In genomic region chr14:45155511-45156173, GRCm38 (mm10) we compare ENCODE assay signal across 14 mouse cellular contexts.
A peak's percentile ranks its signal among the peaks of the same experiment; 100 is the strongest.
DNase-seq lines count a peak whose midpoint lies in the region; ATAC-seq and TF ChIP-seq lines count a peak whose summit lies in the region.
"Had no signal": no experiment of that assay in that cellular context is flagged by ENCODE, and none has a peak within 500 bp of the region (broad histone marks: within the 10 kb centered on the region; RNA-seq: fewer than 3 reads in every experiment).

No protein-coding gene starts in this region.

- intact Hi-C loops in heart, postnatal 14 days (cut with DNase I), result no loop called here

- H3K27me3 ChIP-seq in hindbrain, embryonic 13.5 days, result no peaks in the 10 kb centered on the region
- no peaks in the 10 kb centered on the region for H3K27me3 ChIP-seq in hindbrain, embryonic 16.5 days (replicated peaks; ENCODE audit: control insufficient read depth, insufficient read depth, low read length)
- H3K27me3 ChIP-seq in MEL (ENCODE audit: control insufficient read depth in 1 of 2, insufficient read depth in 2 of 2, low read length in 2 of 2), result peaks cover 3 to 8% of the 10 kb centered on the region in 2 experiments; a peak in 2 of 4 replicates
- H3K27me3 ChIP-seq: heart, embryonic 13.5 days; liver, embryonic 13.5 days had no signal

- H3K9ac ChIP-seq in hindbrain, embryonic 13.5 days, result 0 out of 2 replicates have a peak overlapping the region, but pooled peaks have one; percentile 5
- H3K9ac ChIP-seq in hindbrain, embryonic 16.5 days (ENCODE audit: low read depth, low read length), result no peak overlapping the region
- H3K9ac ChIP-seq in MEL (ENCODE audit: control insufficient read depth, low read depth, low read length, poor library complexity, severe bottlenecking), result no peak overlapping the region
- H3K9ac ChIP-seq: heart, embryonic 13.5 days; liver, embryonic 13.5 days had no signal

- TF ChIP-seq EP300 in MEL (IDR thresholded peaks at IDR 0.05; ENCODE audit: low read depth in 1 of 2, low read length in 2 of 2), result peak in 1 of 2 experiments; percentile 10; a peak in 1 of 4 replicates

- no peaks in the 10 kb centered on the region for H3K9me3 ChIP-seq in hindbrain, embryonic 13.5 days
- H3K9me3 ChIP-seq in hindbrain, embryonic 16.5 days (ENCODE audit: control insufficient read depth, low read length), result no peaks in the 10 kb centered on the region
- H3K9me3 ChIP-seq in MEL (replicated peaks; ENCODE audit: insufficient read depth, low read length), result no peaks in the 10 kb centered on the region
- H3K9me3 ChIP-seq: heart, embryonic 13.5 days; liver, embryonic 13.5 days had no signal

- TF ChIP-seq RAD21 in MEL (IDR thresholded peaks at IDR 0.05; ENCODE audit: low read depth, low read length), result no peak

- no peak overlapping the region for H3K4me3 ChIP-seq in hindbrain, embryonic 13.5 days
- no peak overlapping the region for H3K4me3 ChIP-seq in hindbrain, embryonic 16.5 days (ENCODE audit: low read length)
- no peak overlapping the region for H3K4me3 ChIP-seq in MEL (ENCODE audit: control insufficient read depth in 1 of 2, insufficient read depth in 1 of 2, low read depth in 2 of 2, low read length in 2 of 2)
- H3K4me3 ChIP-seq: heart, embryonic 13.5 days; left cerebral cortex, adult 2 months; liver, embryonic 13.5 days had no signal

- peak; percentile 26 for DNase-seq in MEL (ENCODE audit: low read depth, low spot score)
- peak; percentile 44 to 52 for DNase-seq in thymus, postnatal 10 days (ENCODE audit: low spot score in 2 of 2)
- no peak for DNase-seq in adrenal gland, postnatal 36 days
- DNase-seq in layer of hippocampus, adult 9-11 months, result no peak
- no peak for DNase-seq in heart, postnatal 14 days
- DNase-seq: liver, embryonic 13.5 days; midbrain, embryonic 14.5 days had no signal

- 87% methylated on average over 4 of the region's 4 CpGs for WGBS in hindbrain, embryonic 13.5 days
- WGBS in hindbrain, embryonic 16.5 days, result 91% methylated on average over 4 of the region's 4 CpGs

- H3K4me2 ChIP-seq in hindbrain, embryonic 13.5 days, result no peak overlapping the region
- H3K4me2 ChIP-seq in hindbrain, embryonic 16.5 days (ENCODE audit: low read length), result no peak overlapping the region
- H3K4me2 ChIP-seq: heart, embryonic 13.5 days; liver, embryonic 13.5 days had no signal

- no peaks in the 10 kb centered on the region for H3K4me1 ChIP-seq in hindbrain, embryonic 13.5 days (replicated peaks)
- H3K4me1 ChIP-seq in hindbrain, embryonic 16.5 days (ENCODE audit: control insufficient read depth, insufficient read depth, low read depth, low read length), result no peaks in the 10 kb centered on the region
- H3K4me1 ChIP-seq in MEL (ENCODE audit: control insufficient read depth in 1 of 2, insufficient read depth in 2 of 2, low read length in 2 of 2), result peaks cover 0 to 2% of the 10 kb centered on the region in 2 experiments; a peak in 1 of 4 replicates
- H3K4me1 ChIP-seq: heart, embryonic 13.5 days; liver, embryonic 13.5 days had no signal

- H3K27ac ChIP-seq in hindbrain, embryonic 13.5 days, result no peak overlapping the region
- H3K27ac ChIP-seq in hindbrain, embryonic 16.5 days (ENCODE audit: low read depth, low read length), result no peak overlapping the region
- no peak overlapping the region for H3K27ac ChIP-seq in MEL (ENCODE audit: control insufficient read depth, low read depth, low read length)
- H3K27ac ChIP-seq: heart, embryonic 13.5 days; hindbrain, postnatal 0 days; kidney, postnatal 0 days; left cerebral cortex, adult 2 months; liver, embryonic 13.5 days had no signal

- ATAC-seq in hindbrain, embryonic 13.5 days (ENCODE audit: low FRiP score), result no peak
- no peak for ATAC-seq in hindbrain, embryonic 16.5 days
- ATAC-seq in megakaryocyte, adult 5-6 weeks (ENCODE audit: poor library complexity, severe bottlenecking), result peak; percentile 100
- ATAC-seq: hindbrain, postnatal 0 days had no signal

- no peak for TF ChIP-seq CTCF in MEL (IDR thresholded peaks at IDR 0.05 in 2 of 3, conservative IDR thresholded peaks at IDR 0.05 in 1 of 3; ENCODE audit: control insufficient read depth in 1 of 3, insufficient read depth in 1 of 3, low read depth in 2 of 3, low read length in 3 of 3, poor library complexity in 1 of 3, severe bottlenecking in 1 of 3)

- H3K79me2 ChIP-seq in MEL (ENCODE audit: control insufficient read depth, insufficient read depth, low read length, poor library complexity), result no peaks in the 10 kb centered on the region

- H3K36me3 ChIP-seq in hindbrain, embryonic 13.5 days, result peaks cover 4% of the 10 kb centered on the region; the same call in 1 of the 2 replicates
- 0 out of 2 replicates have a peak, but pooled peaks cover 5% of the 10 kb centered on the region for H3K36me3 ChIP-seq in hindbrain, embryonic 16.5 days (ENCODE audit: control insufficient read depth, insufficient read depth, low read length)
- no peaks in the 10 kb centered on the region for H3K36me3 ChIP-seq in MEL (ENCODE audit: control insufficient read depth in 1 of 2, insufficient read depth in 2 of 2, low read length in 2 of 2)
- H3K36me3 ChIP-seq: heart, embryonic 13.5 days; liver, embryonic 13.5 days had no signal

- TF ChIP-seq POLR2A in MEL (IDR thresholded peaks at IDR 0.05; ENCODE audit: control insufficient read depth in 1 of 2, insufficient read depth in 1 of 2, low read depth in 1 of 2, low read length in 2 of 2, poor library complexity in 1 of 2), result no peak

TF ChIP-seq in MEL, 35 proteins besides CTCF, POLR2A, EP300 and RAD21:
- TF ChIP-seq GATA1 (IDR thresholded peaks at IDR 0.05; ENCODE audit: low read depth, low read length), result 0 out of 2 replicates have a peak, but pooled peaks have one; percentile 3
- TF ChIP-seq MYB (IDR thresholded peaks at IDR 0.05; ENCODE audit: low read depth, low read length), result no peak

Comparison
In these comparisons a context has a peak if more than half of its experiments do, and no peak if none do; other contexts are left out.
1. DNase-seq: peak in MEL (single experiment) and thymus, postnatal 10 days (2 of 2); none in adrenal gland, postnatal 36 days (0 of 2), layer of hippocampus, adult 9-11 months (single experiment) and heart, postnatal 14 days (0 of 2).